Mouse (Mus musculus): ENCODE measurements around the gene P4ha1. TPM values are rescaled to one million over a fixed set of nuclear protein-coding genes. Genes with fewer than 3 reads are reported as not detected.

Gene P4ha1
- polyA plus RNA-seq (2012; rRNA removed): 30.0 and 31.6 TPM in 2 replicates

GRCm38 (mm10) chr10:59323100-59323487, at the start of gene P4ha1:
P4ha1 (plus strand) TSS chr10:59323296.

DNA sequence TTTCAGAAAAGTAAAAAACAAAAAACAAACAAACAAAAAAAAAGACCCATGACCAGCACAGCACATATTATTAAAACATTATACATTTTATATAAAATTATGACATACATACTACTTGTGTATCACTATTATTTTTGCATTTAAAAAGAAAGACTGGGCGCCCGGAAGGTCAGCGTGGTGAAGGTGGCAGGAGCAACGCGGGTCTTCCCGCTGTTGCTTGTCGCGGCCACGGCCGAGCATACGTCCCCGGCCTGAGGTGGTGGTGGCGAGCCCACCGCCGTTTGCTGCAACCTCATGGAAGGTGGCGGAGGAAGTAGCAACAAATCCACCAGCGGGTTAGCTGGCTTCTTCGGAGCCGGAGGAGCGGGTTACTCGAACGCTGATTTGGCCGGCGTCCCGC, 72.4 kb downstream of the P4ha1 start, which contains the start of gene Gm10273:
Gene Gm10273 (plus strand): TSS at position 172 of the 400 bp plus-strand sequence.

GRCm38 (mm10) chr10:59402899-59403792, 80.0 kb downstream of the P4ha1 start, which contains the start of gene Pla2g12b:
Pla2g12b (plus strand) TSS chr10:59403660.

Other genes with a start within 250 kb of the P4ha1 start
- gene Sept10, start 101.4 kb upstream of the P4ha1 start, polyA plus RNA-seq (2012; rRNA removed): 40.8 and 43.3 TPM in 2 replicates
- gene Sowahc, start 101.3 kb upstream of the P4ha1 start, polyA plus RNA-seq (2012; rRNA removed): 5.3 and 6.2 TPM in 2 replicates
- gene Gm10273, start 72.3 kb downstream of the P4ha1 start, polyA plus RNA-seq (2012; rRNA removed): 4.9 and 6.5 TPM in 2 replicates
- 1.0 and 2.5 TPM in 2 replicates for gene Pla2g12b, start 80.4 kb downstream of the P4ha1 start, polyA plus RNA-seq (2012; rRNA removed)
- gene Oit3, start 118.5 kb downstream of the P4ha1 start, polyA plus RNA-seq (2012; rRNA removed): 1.8 and 3.1 TPM in 2 replicates

All from central nervous system, embryonic 11.5 days (tissue).